Mouse (Mus musculus): ENCODE data around the gene Bag6.

Gene Bag6

GRCm38 (mm10) chr17:35146139-35146538 lies 11.2 kb downstream of the Bag6 start:
- DNase-seq (ENCODE audit: low read depth, low spot score), result no peak

GRCm38 (mm10) chr17:35147348-35147747 lies 12.4 kb downstream of the Bag6 start:
- DNase-seq (ENCODE audit: low read depth, low spot score), result no peak

- DNase-seq (ENCODE audit: low read depth, low spot score), result no peak
Observed at GRCm38 (mm10) chr17:35147922-35148639, 13.1 kb downstream of the Bag6 start.

GRCm38 (mm10) chr17:35152121-35152520 lies 17.1 kb downstream of the Bag6 start:
- no peak for DNase-seq (ENCODE audit: low read depth, low spot score)

GRCm38 (mm10) chr17:35153077-35153476 lies 18.1 kb downstream of the Bag6 start:
- no peak for DNase-seq (ENCODE audit: low read depth, low spot score)

GRCm38 (mm10) chr17:35153931-35154330 lies 19.0 kb downstream of the Bag6 start:
- DNase-seq (ENCODE audit: low read depth, low spot score), result no peak

GRCm38 (mm10) chr17:35154616-35155015 lies 19.6 kb downstream of the Bag6 start:
- DNase-seq (ENCODE audit: low read depth, low spot score), result no peak

- no peak for DNase-seq (ENCODE audit: low read depth, low spot score)
Observed at GRCm38 (mm10) chr17:35155451-35155850, 20.5 kb downstream of the Bag6 start.

- DNase-seq (ENCODE audit: low read depth, low spot score), result no peak
Observed at GRCm38 (mm10) chr17:35156461-35157200, 21.7 kb downstream of the Bag6 start.

GRCm38 (mm10) chr17:35157254-35157653 lies 22.3 kb downstream of the Bag6 start:
- no peak for DNase-seq (ENCODE audit: low read depth, low spot score)

GRCm38 (mm10) chr17:35157661-35158175 lies 22.7 kb downstream of the Bag6 start:
- DNase-seq (ENCODE audit: low read depth, low spot score), result no peak

- no peak for DNase-seq (ENCODE audit: low read depth, low spot score)
Observed at GRCm38 (mm10) chr17:35158850-35159593, 24.0 kb downstream of the Bag6 start.

GRCm38 (mm10) chr17:35159638-35160037 lies 24.7 kb downstream of the Bag6 start:
- no peak for DNase-seq (ENCODE audit: low read depth, low spot score)

GRCm38 (mm10) chr17:35161421-35161820 lies 26.4 kb downstream of the Bag6 start:
- no peak for DNase-seq (ENCODE audit: low read depth, low spot score)

- DNase-seq (ENCODE audit: low read depth, low spot score), result no peak
Observed at GRCm38 (mm10) chr17:35162121-35162520, 27.1 kb downstream of the Bag6 start.

- DNase-seq (ENCODE audit: low read depth, low spot score), result no peak
Observed at GRCm38 (mm10) chr17:35162730-35163129, 27.8 kb downstream of the Bag6 start.

GRCm38 (mm10) chr17:35163326-35164081 lies 28.5 kb downstream of the Bag6 start:
- peak; percentile 37 for DNase-seq (ENCODE audit: low read depth, low spot score)

GRCm38 (mm10) chr17:35164218-35164567 lies 29.2 kb downstream of the Bag6 start:
- no peak for DNase-seq (ENCODE audit: low read depth, low spot score)

- DNase-seq (ENCODE audit: low read depth, low spot score), result peak; percentile 99
Observed at GRCm38 (mm10) chr17:35164568-35165450, 29.8 kb downstream of the Bag6 start, which contains the start of gene Prrc2a. TSS of gene Prrc2a (minus strand) at chr17:35164897.

- no peak for DNase-seq (ENCODE audit: low read depth, low spot score)
Observed at GRCm38 (mm10) chr17:35165451-35166155, 30.6 kb downstream of the Bag6 start.
